27 mouse cellular contexts compared by ENCODE assay signal in genomic region chr7:84139566-84139965, GRCm38 (mm10). TPM values are rescaled to one million over a fixed set of nuclear protein-coding genes. Genes with fewer than 3 reads are reported as not detected.
DNase-seq lines count a peak whose midpoint lies in the region; ATAC-seq and TF ChIP-seq lines count a peak whose summit lies in the region.
"Had no signal": no experiment of that assay in that cellular context is flagged by ENCODE, and none has a peak within 500 bp of the region (broad histone marks: within the 10 kb centered on the region; RNA-seq: fewer than 3 reads in every experiment).

No protein-coding gene starts in this region.

- TF ChIP-seq CTCF in heart, postnatal 0 days (IDR thresholded peaks at IDR 0.05; ENCODE audit: low read depth), result no peak
- no peak for TF ChIP-seq CTCF in heart, adult 2 months (IDR thresholded peaks at IDR 0.05)
- no peak for TF ChIP-seq CTCF in lung, embryonic 14.5 days (IDR thresholded peaks at IDR 0.05; ENCODE audit: low read depth)
- TF ChIP-seq CTCF in gastrocnemius, adult 2 months (IDR thresholded peaks at IDR 0.05), result no peak

- H3K9ac ChIP-seq in heart, postnatal 0 days (replicated peaks; ENCODE audit: low read depth, low read length), result no peak overlapping the region
- no peak overlapping the region for H3K9ac ChIP-seq in heart, adult 2 months (ENCODE audit: low read depth, low read length)
- no peak overlapping the region for H3K9ac ChIP-seq in lung, embryonic 14.5 days
- H3K9ac ChIP-seq: forebrain, embryonic 13.5 days; limb, embryonic 12.5 days; liver, embryonic 13.5 days; midbrain, embryonic 13.5 days; neural tube, embryonic 13.5 days had no signal

- peaks cover 12% of the 10 kb centered on the region for H3K79me2 ChIP-seq in heart, adult 2 months (replicated peaks; ENCODE audit: control insufficient read depth, insufficient read depth, low read length)

- TF ChIP-seq POLR2A in heart, adult 2 months (IDR thresholded peaks at IDR 0.05; ENCODE audit: insufficient read depth, low read depth, low read length), result no peak

- peak overlapping the region; percentile 19; the same call in 1 of the 2 replicates for H3K27ac ChIP-seq in heart, postnatal 0 days (ENCODE audit: low read depth)
- H3K27ac ChIP-seq in heart, adult 2 months, result no peak overlapping the region
- no peak overlapping the region for H3K27ac ChIP-seq in lung, embryonic 14.5 days (ENCODE audit: low read depth)
- no peak overlapping the region for H3K27ac ChIP-seq in gastrocnemius, adult 2 months
- H3K27ac ChIP-seq: forebrain, embryonic 13.5 days; limb, embryonic 12.5 days; liver, embryonic 13.5 days; macrophage; midbrain, embryonic 13.5 days; neural tube, embryonic 13.5 days had no signal

- intact Hi-C loops in heart, adult 2 months (cut with DNase I), result no loop called here
- intact Hi-C loops in gastrocnemius, adult 2 months (cut with DNase I), result no loop called here

- ATAC-seq in heart, postnatal 0 days (ENCODE audit: insufficient read depth, low read depth), result no peak; the same call in 1 of the 2 replicates
- no peak for ATAC-seq in lung, embryonic 14.5 days (ENCODE audit: insufficient read depth)
- ATAC-seq: forebrain, embryonic 13.5 days; hindbrain, embryonic 16.5 days; midbrain, embryonic 13.5 days had no signal

- DNase-seq in heart, postnatal 0 days (ENCODE audit: low spot score), result peak; percentile 24
- DNase-seq in heart, adult 2 months, result no peak
- peak; percentile 61 for DNase-seq in lung, embryonic 14.5 days
- DNase-seq in lung, postnatal 14 days, result no peak
- peak; percentile 16 for DNase-seq in Muller cell, postnatal 12 days (ENCODE audit: inconsistent ontology term)
- DNase-seq in NIH3T3 (ENCODE audit: low read depth), result peak; percentile 41
- no peak for DNase-seq in gastrocnemius, adult 2 months
- DNase-seq: adrenal gland, postnatal 10 days; B cell, adult 2 months; cerebellum, adult 11 months; cerebellum, adult 9-10 months; cerebellum, postnatal 36 days; gastrocnemius, postnatal 14 days; heart, adult 18-20 months; heart, postnatal 10 days; kidney, adult 9 months; kidney, postnatal 10 days; layer of hippocampus, adult 9-11 months; liver, embryonic 13.5 days; thymus, postnatal 4 days had no signal

- no peak for TF ChIP-seq EP300 in heart, postnatal 0 days (IDR thresholded peaks at IDR 0.05; ENCODE audit: low read depth)
- no peak for TF ChIP-seq EP300 in heart, adult 2 months (IDR thresholded peaks at IDR 0.05; ENCODE audit: insufficient read depth, low read depth, low read length)

- no peaks in the 10 kb centered on the region for H3K36me3 ChIP-seq in heart, postnatal 0 days (replicated peaks; ENCODE audit: control insufficient read depth, insufficient read depth, low read length)
- peaks cover 14% of the 10 kb centered on the region for H3K36me3 ChIP-seq in heart, adult 2 months (ENCODE audit: control insufficient read depth, insufficient read depth, low read length)
- no peaks in the 10 kb centered on the region for H3K36me3 ChIP-seq in lung, embryonic 14.5 days (ENCODE audit: insufficient read depth)
- H3K36me3 ChIP-seq: limb, embryonic 12.5 days; liver, embryonic 13.5 days; midbrain, embryonic 13.5 days; neural tube, embryonic 13.5 days had no signal

- H3K9me3 ChIP-seq in heart, postnatal 0 days (replicated peaks; ENCODE audit: control insufficient read depth, low read length), result no peaks in the 10 kb centered on the region
- no peaks in the 10 kb centered on the region for H3K9me3 ChIP-seq in lung, embryonic 14.5 days (ENCODE audit: low read depth, low read length)
- H3K9me3 ChIP-seq: forebrain, embryonic 13.5 days; limb, embryonic 12.5 days; liver, embryonic 13.5 days; midbrain, embryonic 13.5 days; neural tube, embryonic 13.5 days had no signal

- H3K4me2 ChIP-seq in heart, postnatal 0 days (ENCODE audit: low read depth, low read length), result no peak overlapping the region
- no peak overlapping the region for H3K4me2 ChIP-seq in lung, embryonic 14.5 days
- H3K4me2 ChIP-seq: forebrain, embryonic 13.5 days; limb, embryonic 12.5 days; liver, embryonic 13.5 days; midbrain, embryonic 13.5 days; neural tube, embryonic 13.5 days had no signal

- WGBS in heart, postnatal 0 days, result 28% methylated on average over 4 of the region's 4 CpGs
- 39% methylated on average over 4 of the region's 4 CpGs for WGBS in heart, adult 2 months
- WGBS in lung, embryonic 14.5 days, result 40% methylated on average over 4 of the region's 4 CpGs

- H3K4me1 ChIP-seq in heart, postnatal 0 days (ENCODE audit: control insufficient read depth, insufficient read depth), result peaks cover 87% of the 10 kb centered on the region
- H3K4me1 ChIP-seq in heart, adult 2 months (ENCODE audit: control insufficient read depth, insufficient read depth, low read length), result peaks cover 19% of the 10 kb centered on the region
- peaks cover 47% of the 10 kb centered on the region for H3K4me1 ChIP-seq in lung, embryonic 14.5 days (ENCODE audit: insufficient read depth)

- H3K4me3 ChIP-seq in heart, postnatal 0 days (ENCODE audit: low read depth, low read length), result no peak overlapping the region
- H3K4me3 ChIP-seq in heart, adult 2 months, result no peak overlapping the region
- H3K4me3 ChIP-seq in lung, embryonic 14.5 days (ENCODE audit: low read depth, low read length), result no peak overlapping the region
- H3K4me3 ChIP-seq in gastrocnemius, adult 2 months, result no peak overlapping the region
- H3K4me3 ChIP-seq: forebrain, embryonic 13.5 days; limb, embryonic 12.5 days; liver, embryonic 13.5 days; midbrain, embryonic 13.5 days; neural tube, embryonic 13.5 days had no signal

- no peaks in the 10 kb centered on the region for H3K27me3 ChIP-seq in heart, postnatal 0 days (ENCODE audit: control insufficient read depth, insufficient read depth, low read length)
- no peaks in the 10 kb centered on the region for H3K27me3 ChIP-seq in heart, adult 2 months (ENCODE audit: control insufficient read depth, insufficient read depth, low read length)
- no peaks in the 10 kb centered on the region for H3K27me3 ChIP-seq in lung, embryonic 14.5 days (ENCODE audit: insufficient read depth, low read length)
- H3K27me3 ChIP-seq: forebrain, embryonic 13.5 days; limb, embryonic 12.5 days; liver, embryonic 13.5 days; midbrain, embryonic 13.5 days; neural tube, embryonic 13.5 days had no signal

RNA-seq across cellular contexts. Expression of gene Abhd17c, which starts 12.1 kb away (rescaled TPM):
- total RNA-seq in heart, postnatal 0 days (2014; rRNA removed; ENCODE audit: low replicate concordance), result 76.1 and 99.8 TPM in 2 replicates
- 42.6 and 45.3 TPM in 2 replicates for polyA plus RNA-seq in heart, postnatal 0 days (2015; fragmentation: Nextera tagmentation; extraction: Ambion mirVana)
- 10 to 100 TPM; 32.7 to 34.8 TPM for total RNA-seq in heart, adult 2 months (2021)
- polyA plus RNA-seq in heart, adult 2 months (2012; rRNA removed), result 29.5 and 40.8 TPM in 2 replicates
- 75.6 and 87.8 TPM in 2 replicates for polyA plus RNA-seq in lung, embryonic 14.5 days (2014; fragmentation: Nextera tagmentation; extraction: Ambion mirVana)
- 1 to 10 TPM; 6.4 to 9.3 TPM for total RNA-seq in gastrocnemius, adult 2 months (2021)

RNA-seq across cellular contexts. Expression of gene Cemip, which starts 53.3 kb away (rescaled TPM):
- total RNA-seq in heart, postnatal 0 days (2014; rRNA removed; ENCODE audit: low replicate concordance), result 1.4 and 2.9 TPM in 2 replicates
- polyA plus RNA-seq in heart, postnatal 0 days (2015; fragmentation: Nextera tagmentation; extraction: Ambion mirVana), result 0.23 and 0.37 TPM in 2 replicates
- total RNA-seq in heart, adult 2 months (2021), result under 1 TPM in 1 of 2 experiments, not detected in 1; 0.14 TPM
- polyA plus RNA-seq in heart, adult 2 months (2012; rRNA removed), result 0.12 TPM in 1 of 2 replicates, not detected in the other
- 1.7 TPM in 2 replicates for polyA plus RNA-seq in lung, embryonic 14.5 days (2014; fragmentation: Nextera tagmentation; extraction: Ambion mirVana)
- not detected for total RNA-seq in gastrocnemius, adult 2 months (2021)
- polyA plus RNA-seq: thymus, postnatal 0 days had no signal

Comparison
In these comparisons a context has a peak if more than half of its experiments do, and no peak if none do; other contexts are left out.
1. DNase-seq: peak in heart, postnatal 0 days (single experiment), lung, embryonic 14.5 days (single experiment), Muller cell, postnatal 12 days (single experiment) and NIH3T3 (single experiment); none in heart, adult 2 months (0 of 2), lung, postnatal 14 days (single experiment) and gastrocnemius, adult 2 months (single experiment).